Mouse (Mus musculus): Measurements from ENCODE around the gene Dnaja2.

The Dnaja2 gene

DNA sequence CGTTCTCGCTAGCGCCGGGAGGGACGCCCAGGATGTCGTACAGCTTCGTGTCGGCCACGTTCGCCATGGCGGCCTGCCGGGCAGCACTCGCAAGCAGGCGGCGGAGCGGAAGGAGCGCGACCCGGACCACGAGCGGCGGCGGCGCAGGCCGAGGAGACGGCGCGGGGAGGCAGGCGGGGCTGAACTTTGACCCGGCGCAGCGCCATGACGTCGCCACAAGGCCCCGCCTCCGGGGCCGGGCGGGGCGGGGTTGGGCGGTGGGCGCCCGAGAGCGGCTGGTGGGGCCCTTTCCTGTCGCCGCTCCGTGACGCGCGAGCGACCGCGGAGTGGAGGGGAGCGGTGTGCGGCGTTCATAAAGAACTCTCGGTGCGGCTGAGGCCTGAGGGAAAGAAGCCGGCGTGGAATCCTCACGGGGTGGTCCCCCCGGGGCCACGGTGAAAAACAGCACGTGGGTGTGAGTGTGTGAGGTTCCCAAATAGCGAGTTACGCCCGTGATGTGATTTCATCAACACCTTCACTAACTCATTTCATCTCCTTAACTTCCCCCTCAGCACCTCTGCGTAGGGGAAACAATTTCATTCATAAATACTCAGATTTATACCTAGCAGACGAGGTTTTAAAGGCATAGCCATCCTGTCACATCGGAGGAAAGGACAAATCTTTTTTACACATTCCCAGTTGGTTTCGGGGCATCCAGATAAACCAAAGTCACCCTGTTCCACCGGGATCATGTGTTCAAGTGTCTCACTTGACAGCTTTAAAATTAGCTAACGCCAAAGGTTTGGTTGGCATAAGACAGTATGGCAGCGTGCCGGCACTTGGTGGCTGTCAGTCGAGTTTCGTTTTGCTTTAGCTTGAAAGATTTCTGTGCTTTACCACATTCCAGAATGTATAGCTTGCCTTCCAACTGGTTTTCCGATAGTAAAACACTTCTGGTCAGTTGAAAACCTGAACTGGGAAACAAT is at the start of gene Dnaja2:
Gene Dnaja2, minus strand, starts transcription at position 164 of the 965 bp plus-strand sequence.
- DNase-seq (ENCODE audit: low read depth, low spot score): peak; percentile 81

DNA sequence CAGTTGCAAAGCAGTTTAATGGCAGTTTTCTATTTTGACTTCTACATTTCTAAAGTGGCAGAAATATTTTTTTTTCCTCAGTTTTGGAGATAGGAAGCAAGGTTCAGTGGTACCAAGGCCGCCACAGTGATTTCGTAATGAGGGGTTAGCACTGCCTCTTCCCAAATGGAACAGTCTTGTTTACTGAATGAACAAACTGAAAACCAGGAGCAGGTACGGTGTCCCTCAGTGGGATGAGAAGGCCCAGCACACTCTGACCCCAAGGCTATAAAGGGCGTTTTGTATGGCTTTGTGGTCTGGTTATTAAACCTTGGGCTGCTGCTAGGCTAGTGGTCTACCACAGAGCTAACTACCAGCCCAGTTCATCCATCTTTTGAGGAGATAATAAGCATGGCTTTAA is 49.1 kb upstream of the Dnaja2 start:
- no peak for DNase-seq (ENCODE audit: low read depth, low spot score)

DNA sequence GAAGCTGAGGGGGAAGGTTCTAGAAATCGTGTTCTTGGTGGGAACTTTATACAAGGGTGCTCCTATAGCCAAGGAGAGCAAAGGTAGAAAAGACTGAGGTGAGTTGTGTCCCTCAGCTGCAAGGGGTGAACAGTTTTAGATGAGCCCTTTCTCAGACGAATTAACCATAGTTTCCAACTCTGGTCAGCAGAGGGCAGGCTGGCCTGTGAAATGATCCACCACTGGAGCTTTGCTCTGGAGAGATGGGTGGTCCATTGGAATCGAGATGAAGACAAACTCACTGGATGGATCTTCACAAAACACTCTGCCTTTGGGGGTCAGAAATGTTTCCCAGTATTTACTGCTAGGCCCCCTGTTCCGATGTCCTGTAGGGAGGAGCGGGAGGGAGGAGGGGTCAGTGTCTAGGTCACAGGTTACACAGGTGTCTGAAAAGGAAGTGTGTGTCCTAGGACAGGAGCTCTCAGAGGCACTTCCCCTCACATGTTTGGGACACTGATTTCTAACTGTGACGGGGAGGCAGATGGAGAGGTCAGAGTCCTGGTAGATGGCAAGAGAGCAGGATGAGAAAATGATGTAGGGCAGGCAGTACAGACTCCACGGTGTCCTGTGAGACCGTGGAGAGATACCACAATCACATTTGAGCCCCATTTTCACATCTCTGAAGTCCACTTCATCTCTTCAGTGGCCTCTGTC is 48.2 kb upstream of the Dnaja2 start:
- peak; percentile 37 for DNase-seq (ENCODE audit: low read depth, low spot score)

DNA sequence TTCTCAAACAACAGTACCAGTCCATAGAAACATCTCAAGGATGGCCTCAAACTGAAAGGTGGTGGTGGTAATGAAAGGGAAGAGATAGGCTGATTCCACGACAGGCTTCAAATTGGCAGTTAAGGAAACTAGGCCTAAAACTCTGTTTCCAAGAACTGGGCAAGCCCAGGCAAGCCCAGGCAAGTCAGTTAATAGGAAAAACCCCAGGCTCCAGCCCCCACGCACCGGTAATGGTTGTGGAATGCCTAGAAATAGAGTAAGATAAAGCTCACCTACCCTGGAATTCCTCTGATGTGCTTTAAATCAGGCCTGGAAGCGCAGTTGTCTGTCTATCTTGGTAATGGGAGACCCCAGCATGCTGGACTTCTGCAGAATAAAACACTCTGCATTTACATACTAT is 47.6 kb upstream of the Dnaja2 start:
- DNase-seq (ENCODE audit: low read depth, low spot score): peak; percentile 37

DNA sequence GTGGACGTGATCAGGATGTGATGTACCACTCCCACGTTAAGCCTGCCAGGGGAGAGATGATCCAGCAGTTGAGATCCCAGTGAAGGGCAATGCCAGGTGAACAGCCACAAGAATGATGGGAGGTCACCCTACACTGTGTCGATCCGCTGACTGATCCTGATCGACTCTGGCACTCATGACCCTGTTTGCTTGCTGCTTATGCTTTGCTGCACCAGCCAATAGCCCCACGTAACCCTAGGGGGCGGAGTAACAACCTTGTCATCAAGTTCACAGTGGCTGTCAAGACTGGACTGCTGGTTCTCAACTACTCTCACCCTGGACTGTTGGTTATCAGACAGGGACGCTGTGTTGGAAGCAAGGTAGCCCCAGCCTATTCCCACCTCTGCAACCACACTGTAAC is 46.6 kb upstream of the Dnaja2 start:
- no peak for DNase-seq (ENCODE audit: low read depth, low spot score)

DNA sequence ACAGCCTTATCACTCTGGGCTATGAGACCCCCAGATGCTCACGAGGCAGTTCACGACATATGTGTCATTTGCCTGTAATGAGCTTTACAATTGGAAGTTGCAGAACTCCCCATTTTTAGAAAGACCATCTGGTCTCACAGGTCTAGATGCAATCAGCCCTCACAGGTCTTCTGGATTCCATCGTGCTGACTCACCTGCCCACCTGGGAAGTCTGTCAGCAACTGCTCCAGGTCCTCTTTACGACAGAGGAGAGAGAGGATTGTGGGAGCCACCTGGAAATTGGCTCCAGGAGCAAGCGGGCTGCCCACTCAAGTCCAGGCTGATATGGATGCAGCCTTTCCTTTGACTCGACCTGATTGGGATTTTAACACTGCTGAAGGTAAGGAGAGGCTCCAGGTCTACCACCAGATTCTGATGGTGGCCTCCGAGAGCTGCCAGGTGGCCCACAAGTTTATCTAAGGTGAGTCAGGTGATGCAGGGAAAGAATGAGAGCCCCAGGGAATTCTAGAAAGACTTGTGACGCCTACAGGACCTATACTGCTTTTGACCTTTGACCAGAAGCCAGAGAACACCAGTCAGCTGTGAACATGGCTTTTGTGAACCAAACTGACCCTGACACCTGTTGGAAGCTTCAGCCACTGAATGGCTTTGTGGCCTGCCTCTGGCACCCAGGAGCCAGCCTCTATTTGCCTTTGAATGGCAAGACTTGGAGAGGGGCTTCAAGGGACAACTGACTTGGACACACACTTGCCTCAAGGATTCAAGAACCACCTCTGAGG is 42.5 kb upstream of the Dnaja2 start:
- peak; percentile 16 for DNase-seq (ENCODE audit: low read depth, low spot score)

GRCm38 (mm10) chr8:85595391-85595790 is 40.2 kb upstream of the Dnaja2 start:
- DNase-seq (ENCODE audit: low read depth, low spot score): peak; percentile 64

- no peak for DNase-seq (ENCODE audit: low read depth, low spot score)
These were observed 39.8 kb upstream of the Dnaja2 start for GRCm38 (mm10) chr8:85594983-85595382.

DNA sequence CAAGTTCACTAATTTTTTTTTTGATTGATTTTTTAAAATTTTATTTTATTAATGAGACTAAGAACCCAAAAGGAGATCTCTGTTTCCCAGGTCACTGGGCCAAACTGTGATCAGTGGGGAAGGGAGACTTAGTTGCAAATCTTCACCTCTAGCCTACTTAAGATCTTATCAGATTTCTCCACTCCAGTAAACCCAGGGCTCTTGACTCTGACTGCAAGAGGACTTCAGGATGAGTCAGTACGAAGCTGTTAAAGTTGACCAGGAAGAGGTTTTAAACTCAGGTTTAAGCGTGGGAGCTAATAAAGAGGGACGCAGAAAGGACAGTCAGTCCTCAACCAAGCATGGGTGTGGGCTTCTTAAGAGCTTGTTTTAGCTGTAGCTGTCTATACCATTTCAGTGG is 38.2 kb upstream of the Dnaja2 start:
- DNase-seq (ENCODE audit: low read depth, low spot score): no peak

- DNase-seq (ENCODE audit: low read depth, low spot score): no peak
These were observed 36.4 kb upstream of the Dnaja2 start for GRCm38 (mm10) chr8:85591532-85591931.

GRCm38 (mm10) chr8:85590258-85590657 is 35.1 kb upstream of the Dnaja2 start:
- peak; percentile 80 for DNase-seq (ENCODE audit: low read depth, low spot score)

DNA sequence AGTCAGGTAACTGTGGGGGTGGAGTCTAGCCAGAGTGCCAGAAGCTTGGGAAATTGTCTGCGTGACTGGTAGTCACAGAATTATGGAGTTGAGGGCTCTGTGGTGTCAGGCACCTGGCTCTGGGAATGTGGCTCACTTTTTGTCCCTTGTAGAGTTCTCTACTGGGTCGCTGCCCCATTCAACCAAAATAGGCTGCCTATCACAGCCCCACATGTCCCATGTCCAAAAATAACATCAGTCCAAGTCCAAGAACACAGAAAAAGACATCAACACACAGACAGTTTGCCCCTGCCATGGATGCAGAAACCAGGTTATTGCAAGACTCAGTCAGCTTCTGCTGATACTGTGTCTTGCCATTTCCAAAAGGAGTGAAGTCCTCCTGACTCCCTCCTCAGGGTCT is 33.5 kb upstream of the Dnaja2 start:
- no peak for DNase-seq (ENCODE audit: low read depth, low spot score)

DNA sequence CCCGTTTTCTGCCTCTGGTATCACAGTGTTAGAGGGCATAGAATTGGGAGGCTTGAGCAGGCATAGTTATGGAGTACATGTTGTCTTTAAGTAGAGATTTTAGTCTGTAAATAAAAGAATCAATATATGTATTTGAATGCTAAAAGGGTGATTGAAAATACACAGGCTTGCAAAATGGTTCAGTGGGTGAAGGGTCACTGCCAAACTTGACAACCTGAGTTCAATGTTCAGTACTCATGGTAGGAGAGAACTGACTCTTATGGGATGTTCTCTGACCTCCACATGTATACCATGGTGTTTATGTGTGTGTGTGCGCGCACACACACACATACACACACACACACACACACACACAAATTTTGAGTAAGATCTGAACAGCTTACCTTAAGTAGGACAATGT is 22.5 kb upstream of the Dnaja2 start:
- no peak for DNase-seq (ENCODE audit: low read depth, low spot score)

- DNase-seq (ENCODE audit: low read depth, low spot score): no peak
These were observed 18.9 kb upstream of the Dnaja2 start for GRCm38 (mm10) chr8:85573972-85574496.

DNA sequence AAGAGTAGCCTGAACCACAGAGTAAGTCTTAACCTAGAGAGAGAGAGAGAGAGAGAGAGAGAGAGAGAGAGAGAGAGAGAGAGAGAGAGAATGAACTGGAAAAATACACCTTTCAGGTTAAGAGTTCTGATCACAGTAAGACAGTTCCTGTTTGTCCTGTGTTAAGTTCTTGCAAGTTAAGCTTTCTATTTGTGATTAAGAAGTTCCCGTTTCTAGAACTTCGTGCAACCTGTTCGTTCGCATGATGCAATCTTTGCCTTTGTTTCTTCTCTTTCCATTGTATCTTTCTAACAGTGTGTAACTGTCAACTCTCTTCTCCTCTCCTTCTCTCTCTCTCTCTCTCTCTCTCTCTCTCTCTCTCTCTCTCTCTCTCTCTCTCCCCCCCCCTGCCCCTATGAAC is 15.3 kb upstream of the Dnaja2 start:
- no peak for DNase-seq (ENCODE audit: low read depth, low spot score)

- no peak for DNase-seq (ENCODE audit: low read depth, low spot score)
These were observed 12.7 kb upstream of the Dnaja2 start for GRCm38 (mm10) chr8:85567801-85568200.

- DNase-seq (ENCODE audit: low read depth, low spot score): no peak
These were observed 10.0 kb upstream of the Dnaja2 start for GRCm38 (mm10) chr8:85565186-85565585.

DNA sequence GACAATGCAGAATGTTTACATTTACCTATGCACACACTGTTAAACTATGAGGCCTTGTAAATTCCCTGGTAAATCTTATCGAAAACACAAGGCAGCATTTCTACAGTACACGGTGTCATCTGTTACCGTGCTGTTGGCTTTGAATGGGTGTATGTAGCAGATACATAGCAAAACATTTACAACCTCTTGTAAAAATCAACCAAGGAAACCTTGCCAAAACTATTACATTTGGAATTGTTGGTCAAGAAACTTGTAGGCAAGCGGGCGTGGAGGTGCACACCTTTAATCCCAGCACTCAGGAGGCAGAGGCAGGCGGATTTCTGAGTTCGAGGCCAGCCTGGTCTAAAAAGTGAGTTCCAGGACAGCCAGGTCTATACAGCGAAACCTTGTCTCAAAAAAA is 8.2 kb upstream of the Dnaja2 start:
- DNase-seq (ENCODE audit: low read depth, low spot score): no peak

DNA sequence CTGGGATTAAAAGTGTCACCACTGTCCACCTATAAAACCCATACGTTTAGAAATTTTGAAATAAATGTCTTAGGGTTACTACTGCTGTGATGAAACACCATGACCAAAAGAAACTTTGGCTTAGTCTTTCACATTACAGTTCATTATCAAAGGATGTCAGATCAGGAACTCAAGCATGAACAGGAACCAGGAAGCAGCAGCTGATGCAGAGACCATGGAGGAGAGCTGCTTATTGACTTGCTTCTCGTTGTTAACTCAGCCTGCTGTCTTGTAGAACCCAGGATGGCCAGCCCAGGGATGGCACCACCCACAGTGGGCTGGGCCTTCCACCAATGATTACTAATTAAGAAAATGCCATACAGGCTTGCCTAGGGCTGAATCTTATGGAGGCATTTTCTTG is 4.8 kb upstream of the Dnaja2 start:
- no peak for DNase-seq (ENCODE audit: low read depth, low spot score)

- DNase-seq (ENCODE audit: low read depth, low spot score): no peak
These were observed 4.1 kb upstream of the Dnaja2 start for GRCm38 (mm10) chr8:85559201-85559600.

DNA sequence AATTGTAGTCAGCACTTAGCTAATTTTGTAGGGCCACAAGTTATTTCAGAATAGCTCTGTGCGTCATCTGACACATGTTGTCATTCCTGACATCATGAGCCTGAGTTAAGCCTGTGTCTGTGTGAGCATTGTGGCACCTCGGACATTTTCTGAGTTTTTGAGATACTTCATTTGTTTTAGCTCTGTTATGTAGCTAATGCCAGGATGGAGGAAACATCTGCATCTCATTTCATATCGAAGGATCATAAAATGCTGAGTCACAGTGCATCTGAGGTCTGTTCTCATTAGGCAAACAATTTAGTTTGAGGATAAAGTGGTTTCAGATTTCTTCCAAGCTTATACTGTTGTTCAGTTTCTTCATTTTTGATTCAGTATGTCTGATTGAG is 2.5 kb upstream of the Dnaja2 start:
- DNase-seq (ENCODE audit: low read depth, low spot score): no peak

All from R1 (cell line).